Mouse (Mus musculus) fat pad, adult 2 months (tissue): ENCODE data around the gene Cdh3.

Experiments
- DNase-seq: peaks from one replicate; pipeline ENCODE4 v3.0.0-alpha.2; 2011; ENCODE audit warnings: low read depth, low spot score; ENCODE audit errors: extremely low read depth

Cdh3 gene

GRCm38 (mm10) chr8:106605657-106606056 is 95.0 kb downstream of the Cdh3 start:
- DNase-seq = no peak

GRCm38 (mm10) chr8:106606121-106606520 is 95.4 kb downstream of the Cdh3 start:
- DNase-seq = no peak

- DNase-seq = no peak
Observed at GRCm38 (mm10) chr8:106606601-106607145, 96.0 kb downstream of the Cdh3 start.
